Mouse (Mus musculus) liver (tissue): Measurements from ENCODE around the gene Tmem186.

Experiments used
- DNase-seq: peaks from one replicate; pipeline ENCODE4 v3.0.0-alpha.2; 2020; ENCODE audit warnings: mixed read lengths

Gene Tmem186

DNA sequence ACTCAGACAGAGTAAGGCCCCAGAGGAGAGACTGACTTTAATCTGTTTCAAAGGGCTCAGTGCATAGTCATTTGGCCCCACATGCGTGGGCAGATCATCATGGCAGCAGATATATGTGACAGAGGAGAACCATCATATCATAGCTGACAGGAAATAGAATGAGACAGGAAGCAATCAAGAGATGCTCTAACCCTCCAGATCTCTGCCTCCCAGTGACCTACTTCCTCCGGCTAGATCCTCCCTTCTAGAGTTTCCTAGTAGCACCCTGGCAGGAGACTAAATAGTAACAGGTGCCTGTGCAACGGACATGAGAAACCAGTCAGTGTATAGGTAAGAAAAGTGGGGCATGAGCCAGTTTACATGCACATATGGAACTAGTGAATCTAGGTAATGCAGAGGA is 27.1 kb downstream of the Tmem186 start:
- no peak for DNase-seq

GRCm38 (mm10) chr16:8603789-8604188 is 33.7 kb downstream of the Tmem186 start:
- DNase-seq, result peak; percentile 18

- DNase-seq, result no peak
Measured at GRCm38 (mm10) chr16:8597516-8597915, 40.0 kb downstream of the Tmem186 start.

GRCm38 (mm10) chr16:8596336-8596735 is 41.2 kb downstream of the Tmem186 start:
- DNase-seq, result no peak

DNA sequence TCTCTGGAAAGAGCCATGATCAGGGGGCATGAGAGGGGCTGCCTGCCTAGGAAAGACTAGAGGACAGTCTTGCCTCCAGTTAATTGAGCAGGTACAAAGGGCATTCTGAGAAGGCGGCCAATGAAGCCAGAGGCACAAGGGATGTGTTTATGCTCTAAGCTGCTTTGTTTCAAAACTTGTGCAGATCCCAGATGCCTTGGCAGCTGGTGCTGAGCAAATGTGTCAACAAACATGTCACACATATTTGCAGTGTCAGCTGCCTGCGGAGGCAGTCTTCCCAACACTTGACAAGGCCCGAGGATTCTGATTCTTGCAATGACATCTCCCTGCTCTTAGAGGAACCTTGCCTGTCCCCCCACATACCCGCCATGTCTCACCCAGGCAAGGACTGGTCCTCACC is 42.1 kb downstream of the Tmem186 start:
- no peak for DNase-seq

DNA sequence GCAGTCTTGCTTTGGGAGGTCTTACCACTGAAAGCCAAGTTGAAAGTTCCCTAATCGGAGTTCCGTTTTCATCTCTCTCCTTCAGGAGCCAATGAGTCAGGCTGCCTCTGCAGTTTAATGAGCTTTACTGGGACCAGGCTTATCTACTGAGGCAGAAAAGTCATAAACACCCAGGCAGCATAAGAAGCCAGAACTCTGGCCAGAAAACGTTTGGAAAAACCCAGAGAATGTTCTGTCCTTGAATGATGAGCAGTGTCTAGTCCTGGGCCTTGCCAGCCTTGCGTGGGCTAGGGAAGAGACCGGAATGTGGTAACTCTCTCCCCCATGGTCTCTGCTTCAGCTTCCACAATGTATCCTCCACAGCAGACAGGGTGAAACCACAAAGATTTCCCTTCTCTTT is 52.5 kb downstream of the Tmem186 start:
- no peak for DNase-seq

DNA sequence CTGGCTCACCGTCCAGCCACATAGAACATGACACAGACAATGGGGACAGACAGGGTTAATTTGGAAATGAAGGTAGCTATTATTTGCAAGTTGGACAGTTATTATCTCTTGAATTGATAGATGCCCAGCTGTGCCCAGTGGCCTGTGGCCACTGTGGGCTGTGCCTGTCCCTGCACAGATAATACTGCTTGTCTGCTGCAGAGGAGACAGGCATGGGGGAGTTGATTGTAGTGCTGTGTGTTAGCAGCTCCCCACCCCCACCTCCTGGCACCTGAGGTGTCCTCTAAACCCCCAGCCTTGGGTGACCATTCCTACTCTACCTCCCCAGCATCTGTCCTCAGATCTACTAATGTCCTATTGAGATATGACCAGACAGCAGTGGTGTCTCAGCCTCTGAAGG is 53.3 kb downstream of the Tmem186 start:
- no peak for DNase-seq
